Mouse (Mus musculus) small intestine, adult 2 months (tissue): ENCODE measurements at regions not wholly inside any gene's neighbourhood (a gene's known extent, or its start where the extent isn't known, plus 50 kb on each side); places are given as distances from the start of the nearest gene placed in this dataset.

Experiments
- CTCF ChIP-seq: fragments of 200-500 bp; IDR thresholded peaks from 2 replicates; pipeline ENCODE4 v1.5.1; 2012; ENCODE audit warnings: low read depth, mild to moderate bottlenecking, control low read depth, inconsistent platforms, low read length, moderate library complexity, mixed read lengths; ENCODE audit not compliant: insufficient replicate concordance, insufficient read length; ENCODE audit errors: extremely low read depth
- POLR2A ChIP-seq: fragments of 200-500 bp; IDR thresholded peaks from 2 replicates; pipeline ENCODE4 v1.6.1; 2012; ENCODE audit warnings: low read depth, mild to moderate bottlenecking, control low read depth, inconsistent platforms, low read length, moderate library complexity

DNA sequence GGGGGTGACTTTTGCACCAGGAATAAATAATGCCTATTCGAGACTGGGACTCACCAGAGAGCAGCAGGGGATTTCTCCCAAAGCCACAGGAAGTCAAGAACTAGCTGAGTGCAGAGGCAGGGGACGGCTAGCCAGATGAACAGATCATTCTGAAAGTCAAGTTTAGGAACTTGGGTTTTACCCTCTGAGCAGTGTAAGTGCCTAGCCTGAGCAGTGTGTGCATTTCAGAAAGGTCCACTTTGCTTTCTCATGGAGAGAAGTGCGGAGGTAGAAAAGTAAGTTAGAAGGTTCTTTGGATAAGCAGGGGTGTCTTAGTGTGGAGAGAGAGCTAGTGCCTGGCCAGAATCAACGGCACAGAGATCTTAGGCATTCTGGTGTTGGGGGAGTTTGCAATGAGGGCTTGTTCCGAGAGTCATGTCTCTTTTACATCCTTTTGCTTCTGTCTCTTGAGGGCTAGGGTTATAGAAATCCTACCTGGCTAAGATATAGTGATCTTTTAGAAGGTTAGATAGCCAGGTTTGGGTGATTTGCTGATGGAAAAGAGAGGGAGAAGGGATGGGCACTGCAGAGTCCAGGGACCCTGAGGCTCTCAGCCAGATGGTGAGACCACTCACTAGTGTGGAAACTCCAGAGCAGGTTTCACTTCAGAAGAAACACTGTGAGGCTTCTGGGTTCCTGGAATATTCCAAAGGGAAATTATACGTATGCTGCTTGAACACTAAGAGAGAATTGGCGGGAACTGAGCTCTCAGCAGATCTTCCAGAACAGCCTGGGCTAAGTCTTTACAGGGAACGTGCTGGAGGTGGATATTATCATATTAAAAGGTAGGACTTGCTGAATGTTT, 68.8 kb upstream of the Tgfbr2 start:
- no peak for TF ChIP-seq POLR2A
- TF ChIP-seq CTCF, result no peak
